Mouse (Mus musculus) thymus, postnatal 4 days (tissue): Measurements from ENCODE around the gene Gsdma2.
"Not testable (repeated sequence)": the region's sequence is repeated elsewhere in the genome, so short reads cannot be mapped to it uniquely, and the experiment has no call there.

Source experiments
- DNase-seq: peaks from one replicate; pipeline ENCODE4 v3.0.0; 2021

Gsdma2 gene

GRCm38 (mm10) chr11:98671284-98671815 is 24.8 kb downstream of the Gsdma2 start:
- no peak for DNase-seq

- no peak for DNase-seq
Measured at GRCm38 (mm10) chr11:98671857-98672256, 25.3 kb downstream of the Gsdma2 start.

- no peak for DNase-seq
Measured at GRCm38 (mm10) chr11:98672482-98672881, 25.9 kb downstream of the Gsdma2 start.

GRCm38 (mm10) chr11:98673136-98673535 is 26.6 kb downstream of the Gsdma2 start:
- peak; percentile 81 for DNase-seq

- no peak for DNase-seq
Measured at GRCm38 (mm10) chr11:98675829-98676363, 29.3 kb downstream of the Gsdma2 start.

- no peak for DNase-seq
Measured at GRCm38 (mm10) chr11:98680023-98680422, 33.5 kb downstream of the Gsdma2 start.

GRCm38 (mm10) chr11:98680595-98680994 is 34.0 kb downstream of the Gsdma2 start:
- DNase-seq: not testable (repeated sequence)

GRCm38 (mm10) chr11:98681186-98681585 is 34.6 kb downstream of the Gsdma2 start:
- DNase-seq: no peak

GRCm38 (mm10) chr11:98681786-98682745 is 35.5 kb downstream of the Gsdma2 start, which contains the start of gene Psmd3:
Gene Psmd3 (plus strand): TSS chr11:98682554.
- DNase-seq: peak; percentile 95

- DNase-seq: no peak
Measured at GRCm38 (mm10) chr11:98682811-98683210, 36.3 kb downstream of the Gsdma2 start.

- no peak for DNase-seq
Measured at GRCm38 (mm10) chr11:98685642-98686041, 39.1 kb downstream of the Gsdma2 start.

GRCm38 (mm10) chr11:98686976-98687375 is 40.4 kb downstream of the Gsdma2 start:
- no peak for DNase-seq

GRCm38 (mm10) chr11:98688009-98688408 is 41.5 kb downstream of the Gsdma2 start:
- no peak for DNase-seq

- DNase-seq: peak; percentile 87
Measured at GRCm38 (mm10) chr11:98693201-98693600, 46.6 kb downstream of the Gsdma2 start.

GRCm38 (mm10) chr11:98693746-98694145 is 47.2 kb downstream of the Gsdma2 start:
- no peak for DNase-seq

GRCm38 (mm10) chr11:98694301-98694700 is 47.7 kb downstream of the Gsdma2 start:
- no peak for DNase-seq

GRCm38 (mm10) chr11:98695408-98695807 is 48.8 kb downstream of the Gsdma2 start:
- DNase-seq: no peak

GRCm38 (mm10) chr11:98696454-98697216 is 50.1 kb downstream of the Gsdma2 start:
- DNase-seq: no peak

- DNase-seq: no peak
Measured at GRCm38 (mm10) chr11:98697225-98697624, 50.7 kb downstream of the Gsdma2 start.

- no peak for DNase-seq
Measured at GRCm38 (mm10) chr11:98698849-98699640, 52.5 kb downstream of the Gsdma2 start.

- peak; percentile 89 for DNase-seq
Measured at GRCm38 (mm10) chr11:98699911-98700310, 53.4 kb downstream of the Gsdma2 start.

GRCm38 (mm10) chr11:98701213-98701670 is 54.7 kb downstream of the Gsdma2 start, which contains the start of gene Csf3:
Gene Csf3 (plus strand): TSS chr11:98701263.
- no peak for DNase-seq
